Mouse (Mus musculus): ENCODE measurements at regions not wholly inside any gene's neighbourhood (a gene's known extent, or its start where the extent isn't known, plus 50 kb on each side); places are given as distances from the start of the nearest gene placed in this dataset.

GRCm38 (mm10) chr9:79346371-79347096, 372.1 kb downstream of the Col12a1 start:
- Histone ChIP-seq H3K9me3 (no peaks in the 10 kb centered on the region), H3K4me2 (replicated peaks) (no peak overlapping the region), H3K9ac (no peak overlapping the region), H3K4me1 (replicated peaks) (no peaks in the 10 kb centered on the region), H3K4me3 (replicated peaks) (no peak overlapping the region), H3K27ac (no peak overlapping the region), H3K36me3 (no peaks in the 10 kb centered on the region), H3K27me3 (replicated peaks) (no peaks in the 10 kb centered on the region)
- 90% methylated on average over 15 of the region's 15 CpGs for WGBS
- ATAC-seq = no peak

- 85% methylated on average over 2 of the region's 2 CpGs for WGBS
- no peaks in the 10 kb centered on the region for H3K4me1 ChIP-seq (replicated peaks)
- no peak overlapping the region for H3K27ac ChIP-seq
- no peaks in the 10 kb centered on the region for H3K36me3 ChIP-seq
- no peak for ATAC-seq
- no peaks in the 10 kb centered on the region for H3K9me3 ChIP-seq
- H3K9ac ChIP-seq = no peak overlapping the region
- no peak overlapping the region for H3K4me3 ChIP-seq (replicated peaks)
- no peak overlapping the region for H3K4me2 ChIP-seq (replicated peaks)
- H3K27me3 ChIP-seq (replicated peaks) = no peaks in the 10 kb centered on the region
Measured at GRCm38 (mm10) chr9:79392020-79392419, 326.6 kb downstream of the Col12a1 start.

GRCm38 (mm10) chr9:79414989-79415388, 303.6 kb downstream of the Col12a1 start:
- no peaks in the 10 kb centered on the region for H3K4me1 ChIP-seq (replicated peaks)
- no peak overlapping the region for H3K9ac ChIP-seq
- no peak overlapping the region for H3K4me2 ChIP-seq (replicated peaks)

GRCm38 (mm10) chr9:79430417-79430816, 288.2 kb downstream of the Col12a1 start:
- 82% methylated on average over 1 of the region's 1 CpGs for WGBS
- no peak for ATAC-seq
- H3K36me3 ChIP-seq = no peaks in the 10 kb centered on the region
- H3K9me3 ChIP-seq = no peaks in the 10 kb centered on the region
- H3K27me3 ChIP-seq (replicated peaks) = no peaks in the 10 kb centered on the region
- H3K4me1 ChIP-seq (replicated peaks) = no peaks in the 10 kb centered on the region
- no peak overlapping the region for H3K4me3 ChIP-seq (replicated peaks)
- H3K4me2 ChIP-seq (replicated peaks) = no peak overlapping the region
- no peak overlapping the region for H3K9ac ChIP-seq
- no peak overlapping the region for H3K27ac ChIP-seq

More at GRCm38 (mm10) chr9:79414989-79415388, 303.6 kb downstream of the Col12a1 start:
- Histone ChIP-seq H3K4me3 (replicated peaks) (no peak overlapping the region), H3K9me3 (no peaks in the 10 kb centered on the region), H3K36me3 (no peaks in the 10 kb centered on the region), H3K27me3 (replicated peaks) (no peaks in the 10 kb centered on the region), H3K27ac (no peak overlapping the region)
- ATAC-seq = no peak

GRCm38 (mm10) chr9:79437636-79438035, 281.0 kb downstream of the Col12a1 start:
- H3K4me2 ChIP-seq (replicated peaks) = no peak overlapping the region
- H3K27me3 ChIP-seq (replicated peaks) = no peaks in the 10 kb centered on the region
- H3K4me1 ChIP-seq (replicated peaks) = no peaks in the 10 kb centered on the region
- no peaks in the 10 kb centered on the region for H3K36me3 ChIP-seq
- no peak overlapping the region for H3K27ac ChIP-seq
- H3K9ac ChIP-seq = no peak overlapping the region
- H3K4me3 ChIP-seq (replicated peaks) = no peak overlapping the region
- no peak for ATAC-seq
- no peaks in the 10 kb centered on the region for H3K9me3 ChIP-seq
- 86% methylated on average over 3 of the region's 3 CpGs for WGBS

- H3K36me3 ChIP-seq = no peaks in the 10 kb centered on the region
- WGBS = 32% methylated on average over 11 of the region's 11 CpGs
- no peaks in the 10 kb centered on the region for H3K4me1 ChIP-seq (replicated peaks)
- H3K4me3 ChIP-seq (replicated peaks) = no peak overlapping the region
- no peaks in the 10 kb centered on the region for H3K9me3 ChIP-seq
- H3K9ac ChIP-seq = no peak overlapping the region
- no peak overlapping the region for H3K4me2 ChIP-seq (replicated peaks)
- no peaks in the 10 kb centered on the region for H3K27me3 ChIP-seq (replicated peaks)
- no peak for ATAC-seq
- no peak overlapping the region for H3K27ac ChIP-seq
Measured at GRCm38 (mm10) chr9:79439233-79439960, 279.2 kb downstream of the Col12a1 start.

- H3K9ac ChIP-seq = no peak overlapping the region
- no peaks in the 10 kb centered on the region for H3K27me3 ChIP-seq (replicated peaks)
- no peaks in the 10 kb centered on the region for H3K36me3 ChIP-seq
- H3K4me3 ChIP-seq (replicated peaks) = no peak overlapping the region
- 79% methylated on average over 3 of the region's 3 CpGs for WGBS
- no peaks in the 10 kb centered on the region for H3K4me1 ChIP-seq (replicated peaks)
- ATAC-seq = no peak
- H3K4me2 ChIP-seq (replicated peaks) = no peak overlapping the region
- no peaks in the 10 kb centered on the region for H3K9me3 ChIP-seq
- H3K27ac ChIP-seq = no peak overlapping the region
Measured at GRCm38 (mm10) chr9:79455226-79455625, 263.4 kb downstream of the Col12a1 start.

- Histone ChIP-seq H3K4me2 (replicated peaks) (no peak overlapping the region), H3K27me3 (replicated peaks) (no peaks in the 10 kb centered on the region), H3K4me1 (replicated peaks) (no peaks in the 10 kb centered on the region), H3K9ac (no peak overlapping the region), H3K36me3 (no peaks in the 10 kb centered on the region), H3K27ac (no peak overlapping the region), H3K9me3 (no peaks in the 10 kb centered on the region), H3K4me3 (replicated peaks) (no peak overlapping the region)
- no peak for ATAC-seq
- 21% methylated on average over 1 of the region's 1 CpGs for WGBS
Measured at GRCm38 (mm10) chr9:79479118-79479517, 239.5 kb downstream of the Col12a1 start.

GRCm38 (mm10) chr9:79500253-79500652, 218.4 kb downstream of the Col12a1 start:
- ATAC-seq = no peak
- no peak overlapping the region for H3K4me3 ChIP-seq (replicated peaks)
- H3K4me1 ChIP-seq (replicated peaks) = no peaks in the 10 kb centered on the region
- no peak overlapping the region for H3K4me2 ChIP-seq (replicated peaks)
- H3K9me3 ChIP-seq = no peaks in the 10 kb centered on the region
- H3K36me3 ChIP-seq = no peaks in the 10 kb centered on the region
- H3K27ac ChIP-seq = no peak overlapping the region
- H3K27me3 ChIP-seq (replicated peaks) = no peaks in the 10 kb centered on the region
- no peak overlapping the region for H3K9ac ChIP-seq
- whole genome bisulfite sequencing = 61% methylated on average over 2 of the region's 2 CpGs

GRCm38 (mm10) chr9:79502034-79502433, 216.6 kb downstream of the Col12a1 start:
- no peak overlapping the region for H3K9ac ChIP-seq
- no peak overlapping the region for H3K4me3 ChIP-seq (replicated peaks)
- no peak overlapping the region for H3K4me2 ChIP-seq (replicated peaks)
- no peaks in the 10 kb centered on the region for H3K36me3 ChIP-seq
- H3K27me3 ChIP-seq (replicated peaks) = no peaks in the 10 kb centered on the region
- H3K4me1 ChIP-seq (replicated peaks) = no peaks in the 10 kb centered on the region
- no peak overlapping the region for H3K27ac ChIP-seq
- no peak for ATAC-seq
- H3K9me3 ChIP-seq = no peaks in the 10 kb centered on the region

- Histone ChIP-seq H3K4me2 (replicated peaks) (no peak overlapping the region), H3K27me3 (replicated peaks) (no peaks in the 10 kb centered on the region), H3K4me1 (replicated peaks) (no peaks in the 10 kb centered on the region), H3K4me3 (replicated peaks) (no peak overlapping the region), H3K36me3 (no peaks in the 10 kb centered on the region), H3K9ac (no peak overlapping the region), H3K27ac (no peak overlapping the region), H3K9me3 (no peaks in the 10 kb centered on the region)
- 57% methylated on average over 7 of the region's 7 CpGs for WGBS
- ATAC-seq = no peak
Measured at GRCm38 (mm10) chr9:79516384-79516783, 202.2 kb downstream of the Col12a1 start.

- no peaks in the 10 kb centered on the region for H3K27me3 ChIP-seq (replicated peaks)
- no peaks in the 10 kb centered on the region for H3K9me3 ChIP-seq
- no peak overlapping the region for H3K4me3 ChIP-seq (replicated peaks)
- H3K36me3 ChIP-seq = no peaks in the 10 kb centered on the region
- no peaks in the 10 kb centered on the region for H3K4me1 ChIP-seq (replicated peaks)
- H3K9ac ChIP-seq = no peak overlapping the region
- H3K27ac ChIP-seq = no peak overlapping the region
- 86% methylated on average over 5 of the region's 5 CpGs for WGBS
- no peak for ATAC-seq
- H3K4me2 ChIP-seq (replicated peaks) = no peak overlapping the region
Measured at GRCm38 (mm10) chr9:79517461-79517860, 201.2 kb downstream of the Col12a1 start.

GRCm38 (mm10) chr9:79518640-79519039, 200.0 kb downstream of the Col12a1 start:
- ATAC-seq = no peak
- H3K9me3 ChIP-seq = no peaks in the 10 kb centered on the region
- H3K4me1 ChIP-seq (replicated peaks) = no peaks in the 10 kb centered on the region
- 76% methylated on average over 1 of the region's 1 CpGs for WGBS
- no peaks in the 10 kb centered on the region for H3K27me3 ChIP-seq (replicated peaks)
- no peak overlapping the region for H3K4me3 ChIP-seq (replicated peaks)
- H3K9ac ChIP-seq = no peak overlapping the region
- no peak overlapping the region for H3K27ac ChIP-seq
- no peaks in the 10 kb centered on the region for H3K36me3 ChIP-seq
- no peak overlapping the region for H3K4me2 ChIP-seq (replicated peaks)

All from intestine, embryonic 15.5 days (tissue).